Mouse (Mus musculus): ENCODE measurements around the gene Tmem38a.

DNA sequence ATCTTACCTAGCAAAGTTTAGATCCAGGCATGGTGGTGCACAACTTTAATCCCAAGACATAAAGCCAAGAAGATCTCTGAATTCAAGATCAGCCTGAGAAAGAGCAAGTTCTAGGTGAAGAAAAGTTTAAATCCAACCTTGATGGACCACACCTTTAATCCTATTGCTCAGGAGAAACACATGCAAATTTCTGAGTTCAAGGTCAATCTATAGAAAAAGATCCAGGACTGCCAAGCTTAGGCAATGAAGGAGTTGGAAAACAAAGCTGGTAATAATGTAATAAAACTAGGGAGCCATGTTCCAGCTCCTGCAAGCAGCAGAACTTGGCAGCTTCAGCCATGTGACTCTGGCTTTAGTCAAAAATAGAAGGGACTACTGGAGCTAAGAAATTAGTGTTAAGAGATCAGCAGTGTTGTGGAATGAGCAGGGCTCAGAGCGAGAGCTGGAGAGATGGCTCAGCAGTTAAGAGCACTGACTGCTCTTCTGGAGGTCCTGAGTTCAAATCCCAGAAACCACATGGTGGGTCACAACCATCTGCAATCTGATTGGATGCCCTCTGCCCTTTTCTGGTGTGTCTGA lies 10.7 kb upstream of the Tmem38a start:
- TF ChIP-seq CTCF (IDR thresholded peaks at IDR 0.05; ENCODE audit: low read depth, low read length) = no peak
- no peak for TF ChIP-seq POLR2A (IDR thresholded peaks at IDR 0.05; ENCODE audit: borderline replicate concordance, low read depth, low read length)

All from bone marrow macrophage, adult 2 months (primary cell).